Mouse (Mus musculus) cerebellum, adult 2 months (tissue): ENCODE measurements around the gene Gbf1. TPM values are rescaled to one million over a fixed set of nuclear protein-coding genes. Genes with fewer than 3 reads are reported as not detected.

Experiments
- DNase-seq, 2 experiments: peaks; one replicate each; pipeline ENCODE4 v3.0.0; 2021
- H3K27ac ChIP-seq: fragments of 200-500 bp; 2 replicates; pipeline ENCODE4 v1.5.1; 2012; ENCODE audit warnings: low read length, control low read depth, inconsistent platforms; ENCODE audit not compliant: insufficient read depth
- H3K27me3 ChIP-seq: fragments of 200-500 bp; 2 replicates; pipeline ENCODE4 v1.6.1; 2012; ENCODE audit warnings: inconsistent platforms, mild to moderate bottlenecking, low read length, moderate library complexity; ENCODE audit not compliant: control insufficient read depth, insufficient read depth
- H3K4me1 ChIP-seq: fragments of 200-500 bp; 2 replicates; pipeline ENCODE4 v1.6.1; 2011; ENCODE audit warnings: low read length; ENCODE audit not compliant: control insufficient read depth, insufficient read depth
- H3K4me3 ChIP-seq: fragments of 200-500 bp; replicated peaks from 2 replicates; pipeline ENCODE3; 2011; ENCODE audit warnings: mild to moderate bottlenecking, low read depth, low read length, control low read depth; ENCODE audit not compliant: insufficient read depth
- CTCF ChIP-seq: fragments of 200-500 bp; IDR thresholded peaks from 2 replicates; pipeline ENCODE4 v1.5.1; 2011; ENCODE audit warnings: low read depth, mild to moderate bottlenecking, control low read depth, low read length, moderate library complexity, borderline replicate concordance; ENCODE audit not compliant: insufficient read depth
- POLR2A ChIP-seq: fragments of 200-500 bp; IDR thresholded peaks from 2 replicates; pipeline ENCODE4 v1.6.1; 2011; ENCODE audit warnings: low read length, control low read depth, borderline replicate concordance; ENCODE audit not compliant: insufficient read depth
- WGBS: fragments of 180-500 bp; shearing (Covaris S2); methylation state at CpG from one replicate; pipeline ENCODE4 v1.1.7; 2018; 5-methylcytosine and 5-hydroxymethylcytosine counted together
- polyA plus RNA-seq: library from polyadenylated mRNA; depleted of rRNA; stranded (reverse); fragments of >200 nt; gene quantifications from 2 replicates; pipeline ENCODE4 v1.2.3, GENCODE M21; 2012

Gbf1 gene
- polyA plus RNA-seq, 1 experiment = 85.3 TPM

GRCm38 (mm10) chr19:46227300-46227699 is 75.0 kb downstream of the Gbf1 start:
- H3K27me3 ChIP-seq = no peaks in the 10 kb centered on the region
- no peak overlapping the region for H3K27ac ChIP-seq
- no peak for DNase-seq
- peaks cover 5% of the 10 kb centered on the region; the same call in 1 of the 2 replicates for H3K4me1 ChIP-seq
- TF ChIP-seq POLR2A (no peak), CTCF (no peak)
- no peak overlapping the region for H3K4me3 ChIP-seq
- 97% methylated on average over 3 of the region's 3 CpGs for WGBS

GRCm38 (mm10) chr19:46234450-46234849 is 82.1 kb downstream of the Gbf1 start:
- Histone ChIP-seq H3K4me1 (no peaks in the 10 kb centered on the region), H3K27me3 (no peaks in the 10 kb centered on the region), H3K27ac (no peak overlapping the region), H3K4me3 (no peak overlapping the region)
- TF ChIP-seq CTCF = no peak
- no peak for TF ChIP-seq POLR2A
- 38% methylated on average over 2 of the region's 2 CpGs for WGBS
- DNase-seq = no peak

GRCm38 (mm10) chr19:46236658-46237057 is 84.3 kb downstream of the Gbf1 start:
- TF ChIP-seq CTCF (no peak), POLR2A (no peak)
- H3K4me3 ChIP-seq = no peak overlapping the region
- no peak overlapping the region for H3K27ac ChIP-seq
- 79% methylated on average over 5 of the region's 5 CpGs for WGBS
- no peaks in the 10 kb centered on the region for H3K4me1 ChIP-seq
- no peak for DNase-seq
- H3K27me3 ChIP-seq = no peaks in the 10 kb centered on the region

- WGBS = 72% methylated on average over 2 of the region's 2 CpGs
- Histone ChIP-seq H3K27ac (no peak overlapping the region), H3K4me1 (no peaks in the 10 kb centered on the region), H3K4me3 (no peak overlapping the region), H3K27me3 (no peaks in the 10 kb centered on the region)
- DNase-seq = no peak
- no peak for TF ChIP-seq POLR2A
- no peak for TF ChIP-seq CTCF
These were observed 87.9 kb downstream of the Gbf1 start for GRCm38 (mm10) chr19:46240246-46240645.

- Histone ChIP-seq H3K27me3 (no peaks in the 10 kb centered on the region), H3K4me3 (no peak overlapping the region), H3K4me1 (no peaks in the 10 kb centered on the region), H3K27ac (no peak overlapping the region)
- 84% methylated on average over 5 of the region's 5 CpGs for WGBS
- TF ChIP-seq CTCF (no peak), POLR2A (no peak)
- no peak for DNase-seq
These were observed 90.1 kb downstream of the Gbf1 start for GRCm38 (mm10) chr19:46242416-46242815.

GRCm38 (mm10) chr19:46244628-46245027 is 92.3 kb downstream of the Gbf1 start:
- WGBS = 61% methylated on average over 5 of the region's 5 CpGs
- Histone ChIP-seq H3K27ac (no peak overlapping the region), H3K4me3 (no peak overlapping the region), H3K4me1 (peaks cover 4% of the 10 kb centered on the region; the same call in 1 of the 2 replicates), H3K27me3 (no peaks in the 10 kb centered on the region)
- no peak for TF ChIP-seq POLR2A
- TF ChIP-seq CTCF = no peak
- DNase-seq = no peak

- Histone ChIP-seq H3K27me3 (no peaks in the 10 kb centered on the region), H3K4me3 (no peak overlapping the region), H3K27ac (no peak overlapping the region), H3K4me1 (peaks cover 4% of the 10 kb centered on the region; the same call in 1 of the 2 replicates)
- whole genome bisulfite sequencing = 3% methylated on average over 7 of the region's 7 CpGs
- DNase-seq = peak; percentile 55 to 59
- TF ChIP-seq POLR2A = no peak
- peak; percentile 56; the same call in 1 of the 2 replicates for TF ChIP-seq CTCF
These were observed 96.7 kb downstream of the Gbf1 start for GRCm38 (mm10) chr19:46248991-46249390.

- no peak overlapping the region for H3K27ac ChIP-seq
- H3K4me3 ChIP-seq = no peak overlapping the region
- no peak for TF ChIP-seq POLR2A
- TF ChIP-seq CTCF = peak; percentile 56; the same call in 1 of the 2 replicates
- no peaks in the 10 kb centered on the region for H3K27me3 ChIP-seq
- peak; percentile 22 to 45 for DNase-seq
- H3K4me1 ChIP-seq = 0 out of 2 replicates have a peak, but pooled peaks cover under 1% of the 10 kb centered on the region
- 37% methylated on average over 7 of the region's 7 CpGs for WGBS
These were observed 101.9 kb downstream of the Gbf1 start for GRCm38 (mm10) chr19:46254163-46254752.
